Mouse (Mus musculus) midbrain, embryonic 11.5 days (tissue): ENCODE measurements around the gene Ift43. TPM values are rescaled to one million over a fixed set of nuclear protein-coding genes. Genes with fewer than 3 reads are reported as not detected.

Experiments used
- ATAC-seq: fragments of 200-750 bp; cut with Nextera tagmentation; 2 replicates; pipeline ENCODE4 v1.8.0; 2017; ENCODE audit warnings: moderate TSS enrichment, moderate library complexity; ENCODE audit not compliant: low FRiP score
- DNase-seq: peaks from one replicate; pipeline ENCODE4 v3.0.0; 2015; ENCODE audit warnings: low spot score; ENCODE audit errors: missing footprints
- H3K27ac ChIP-seq: fragments of 300-500 bp; sonication (generic); 2 replicates; pipeline ENCODE4 v1.5.1; 2014; ENCODE audit warnings: low read depth, low read length
- H3K27me3 ChIP-seq: fragments of 300-500 bp; sonication (generic); 2 replicates; pipeline ENCODE4 v1.6.1; 2014; ENCODE audit warnings: mild to moderate bottlenecking, low read length, moderate library complexity, mixed read lengths; ENCODE audit not compliant: control insufficient read depth, insufficient read depth
- H3K36me3 ChIP-seq: fragments of 300-500 bp; sonication (generic); 2 replicates; pipeline ENCODE4 v1.6.1; 2014; ENCODE audit warnings: mild to moderate bottlenecking, low read length, moderate library complexity, mixed read lengths; ENCODE audit not compliant: control insufficient read depth, insufficient read depth
- H3K4me1 ChIP-seq: fragments of 300-500 bp; sonication (generic); 2 replicates; pipeline ENCODE4 v1.6.1; 2014; ENCODE audit warnings: low read length; ENCODE audit not compliant: control insufficient read depth, insufficient read depth
- H3K4me2 ChIP-seq: fragments of 300-500 bp; sonication (generic); 2 replicates; pipeline ENCODE4 v1.6.1; 2014; ENCODE audit warnings: mild to moderate bottlenecking, moderate library complexity
- H3K4me3 ChIP-seq: fragments of 300-500 bp; sonication (generic); 2 replicates; pipeline ENCODE4 v1.5.1; 2014; ENCODE audit warnings: low read depth, low read length
- H3K9ac ChIP-seq: fragments of 300-500 bp; sonication (generic); 2 replicates; pipeline ENCODE4 v1.6.1; 2014; ENCODE audit warnings: low read length
- H3K9me3 ChIP-seq: fragments of 300-500 bp; sonication (generic); 2 replicates; pipeline ENCODE4 v1.6.1; 2016; ENCODE audit warnings: low read length; ENCODE audit not compliant: control insufficient read depth
- WGBS: fragments of 180-500 bp; shearing (Covaris S2); extraction: QIAGEN DNeasy Blood & Tissue Kit; methylation state at CpG from one replicate; pipeline ENCODE4 v1.1.7; 2014; 5-methylcytosine and 5-hydroxymethylcytosine counted together
- polyA plus RNA-seq: library from polyadenylated mRNA; unstranded; fragments of >200 nt; fragmentation: Nextera tagmentation; extraction: Ambion mirVana; gene quantifications from 2 replicates; pipeline ENCODE4 v1.2.1, GENCODE M21; 2014

Ift43 gene
- polyA plus RNA-seq, 1 experiment from 2014 or later, result 95.4 TPM

DNA sequence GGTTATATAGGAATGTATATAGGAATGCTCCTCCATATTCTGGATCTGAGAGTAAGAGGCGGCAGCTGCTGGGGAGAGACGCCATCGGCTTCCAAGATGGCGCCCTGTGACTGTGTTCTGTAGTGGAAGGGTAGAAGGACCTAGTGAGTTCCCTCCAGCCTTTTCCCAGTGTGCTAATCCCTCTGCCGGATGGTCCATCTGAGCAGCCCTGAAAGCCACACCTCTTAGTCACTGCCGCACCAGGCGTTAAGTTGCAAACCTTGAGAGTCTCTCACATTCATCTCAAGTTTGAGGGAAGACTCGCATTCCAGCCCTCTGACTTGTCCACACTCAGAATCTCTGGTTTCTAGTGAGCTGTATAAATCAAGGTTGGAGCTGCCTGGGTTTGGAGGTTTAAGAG lies 46.7 kb downstream of the Ift43 start:
- 91% methylated on average over 8 of the region's 8 CpGs for WGBS
- DNase-seq, result no peak

DNA sequence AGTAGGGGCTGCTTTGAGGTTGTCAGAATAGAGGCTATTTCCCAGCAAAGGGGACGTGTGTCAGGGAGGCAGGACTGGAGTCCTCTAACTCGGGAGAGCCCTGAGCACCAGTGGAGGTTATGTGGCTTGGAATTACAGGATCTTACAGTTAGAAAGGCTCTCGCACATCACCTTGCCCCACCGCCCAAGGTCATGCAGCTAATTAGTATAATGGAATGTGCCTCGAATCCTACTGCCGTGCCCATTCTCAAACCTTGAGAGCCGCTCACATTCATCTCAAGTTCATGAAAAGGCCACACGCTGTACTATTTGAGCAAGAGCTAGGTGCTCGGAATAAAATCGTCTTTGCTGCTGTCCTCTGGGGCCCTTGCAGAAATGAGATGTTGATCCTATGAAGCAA lies 47.4 kb downstream of the Ift43 start:
- Histone ChIP-seq H3K9me3 (no peaks in the 10 kb centered on the region), H3K27ac (no peak overlapping the region), H3K4me2 (no peak overlapping the region), H3K27me3 (no peaks in the 10 kb centered on the region), H3K4me1 (no peaks in the 10 kb centered on the region), H3K9ac (no peak overlapping the region), H3K4me3 (no peak overlapping the region), H3K36me3 (no peaks in the 10 kb centered on the region)
- DNase-seq (no peak), ATAC-seq (no peak)
- 87% methylated on average over 10 of the region's 10 CpGs for WGBS

More for the DNA sequence above, 46.7 kb downstream of the Ift43 start:
- Histone ChIP-seq H3K9ac (no peak overlapping the region), H3K4me3 (no peak overlapping the region), H3K4me1 (no peaks in the 10 kb centered on the region), H3K27me3 (no peaks in the 10 kb centered on the region), H3K9me3 (no peaks in the 10 kb centered on the region), H3K36me3 (no peaks in the 10 kb centered on the region), H3K27ac (no peak overlapping the region), H3K4me2 (no peak overlapping the region)
- ATAC-seq, result no peak

DNA sequence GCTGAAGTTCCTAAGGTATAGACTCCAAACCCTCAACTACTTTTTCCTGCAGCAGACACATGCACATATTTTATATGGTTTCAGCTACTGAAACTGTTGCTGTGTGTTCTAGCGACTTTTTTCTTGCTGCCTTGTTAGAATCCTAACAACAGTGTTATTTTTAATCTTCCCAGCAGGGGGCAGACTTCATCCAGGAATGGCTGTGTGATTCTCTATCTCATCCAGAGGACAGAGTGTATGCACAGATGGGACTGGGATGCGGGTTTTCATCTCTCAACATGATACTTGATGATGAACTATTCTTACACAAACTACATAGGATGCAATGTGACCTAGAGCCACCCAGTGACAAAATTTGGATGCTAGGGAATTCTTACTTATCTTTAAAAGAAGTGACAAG lies 50.5 kb downstream of the Ift43 start:
- peak; percentile 97 for DNase-seq
- Histone ChIP-seq H3K9ac (no peak overlapping the region), H3K4me1 (no peaks in the 10 kb centered on the region), H3K27ac (no peak overlapping the region), H3K36me3 (no peaks in the 10 kb centered on the region), H3K4me3 (no peak overlapping the region), H3K27me3 (no peaks in the 10 kb centered on the region), H3K4me2 (no peak overlapping the region), H3K9me3 (no peaks in the 10 kb centered on the region)
- no peak for ATAC-seq
- whole genome bisulfite sequencing, result 32% methylated on average over 2 of the region's 2 CpGs

DNA sequence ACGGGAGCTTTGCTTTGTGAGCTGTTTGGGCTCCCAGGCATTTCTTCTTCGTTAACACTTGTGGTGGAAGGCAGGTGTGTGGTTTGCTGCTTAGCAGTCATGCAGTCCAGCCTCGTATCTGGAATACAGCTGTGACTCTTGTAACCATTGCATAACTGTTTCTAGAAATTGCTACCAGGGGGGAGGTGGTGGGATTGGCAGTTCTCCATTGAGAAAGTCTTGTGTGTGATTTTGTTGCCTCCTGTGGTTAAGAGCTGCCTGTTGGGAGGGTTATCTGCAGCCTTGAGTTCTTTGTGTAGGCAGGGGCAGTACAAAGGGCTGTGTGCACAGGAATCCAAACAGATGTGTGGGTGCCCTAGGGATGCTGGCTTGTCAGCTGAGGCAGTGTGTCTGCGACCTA lies 53.4 kb downstream of the Ift43 start:
- H3K27me3 ChIP-seq, result no peaks in the 10 kb centered on the region
- DNase-seq (peak; percentile 6), ATAC-seq (no peak)
- no peak overlapping the region for H3K4me2 ChIP-seq
- H3K4me1 ChIP-seq, result no peaks in the 10 kb centered on the region
- no peaks in the 10 kb centered on the region for H3K36me3 ChIP-seq
- H3K4me3 ChIP-seq, result no peak overlapping the region
- WGBS, result 77% methylated on average over 4 of the region's 4 CpGs
- H3K9me3 ChIP-seq, result no peaks in the 10 kb centered on the region
- H3K27ac ChIP-seq, result no peak overlapping the region
- H3K9ac ChIP-seq, result no peak overlapping the region

DNA sequence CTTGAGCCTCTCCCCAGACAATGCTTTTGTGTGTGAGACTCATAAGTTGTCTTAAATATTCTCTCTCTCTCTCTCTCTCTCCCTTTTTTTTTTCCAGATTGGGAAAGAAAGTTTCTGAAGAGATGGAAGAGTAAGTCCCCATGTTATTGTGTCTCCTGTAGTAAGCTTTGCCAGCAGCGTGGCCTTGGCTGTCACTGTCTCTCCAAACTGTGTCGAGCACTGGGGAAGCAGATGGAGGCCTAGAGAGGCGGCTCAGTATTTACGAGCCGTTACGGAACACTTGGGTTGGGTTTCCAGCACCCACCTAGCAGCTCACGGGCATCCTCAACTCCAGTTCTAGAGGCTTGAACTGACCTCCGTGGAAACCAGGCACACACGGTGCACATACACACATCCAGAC lies 56.4 kb downstream of the Ift43 start:
- H3K9ac ChIP-seq, result no peak overlapping the region
- H3K4me3 ChIP-seq, result no peak overlapping the region
- no peaks in the 10 kb centered on the region for H3K4me1 ChIP-seq
- H3K4me2 ChIP-seq, result no peak overlapping the region
- DNase-seq (peak; percentile 17), ATAC-seq (no peak)
- H3K9me3 ChIP-seq, result no peaks in the 10 kb centered on the region
- H3K27me3 ChIP-seq, result no peaks in the 10 kb centered on the region
- H3K27ac ChIP-seq, result no peak overlapping the region
- WGBS, result 95% methylated on average over 9 of the region's 9 CpGs
- no peaks in the 10 kb centered on the region for H3K36me3 ChIP-seq

DNA sequence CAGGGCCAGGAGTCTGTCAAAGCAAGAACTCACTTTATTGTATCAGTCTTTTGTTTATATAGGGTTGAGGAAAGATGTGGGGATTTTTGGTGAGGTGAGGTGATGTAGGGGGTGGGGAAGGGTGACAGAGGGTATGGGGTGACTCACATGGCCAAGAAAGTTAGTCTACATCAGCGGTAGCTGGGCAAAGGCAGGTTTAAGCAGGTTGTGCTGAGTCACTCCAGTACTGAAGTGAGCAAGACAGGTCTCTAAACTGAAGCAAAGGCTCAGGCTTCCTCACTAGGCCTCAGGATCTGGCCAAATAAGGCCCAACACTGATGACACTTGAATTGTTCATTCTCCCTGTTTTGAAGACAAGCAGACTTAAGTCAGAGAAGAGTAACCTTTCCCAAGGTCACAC lies 60.0 kb downstream of the Ift43 start:
- Histone ChIP-seq H3K27me3 (no peaks in the 10 kb centered on the region), H3K36me3 (no peaks in the 10 kb centered on the region), H3K4me1 (no peaks in the 10 kb centered on the region), H3K9me3 (no peaks in the 10 kb centered on the region), H3K4me2 (no peak overlapping the region), H3K4me3 (no peak overlapping the region), H3K9ac (no peak overlapping the region), H3K27ac (no peak overlapping the region)
- 90% methylated on average over 1 of the region's 1 CpGs for WGBS
- DNase-seq (peak; percentile 45), ATAC-seq (no peak)

DNA sequence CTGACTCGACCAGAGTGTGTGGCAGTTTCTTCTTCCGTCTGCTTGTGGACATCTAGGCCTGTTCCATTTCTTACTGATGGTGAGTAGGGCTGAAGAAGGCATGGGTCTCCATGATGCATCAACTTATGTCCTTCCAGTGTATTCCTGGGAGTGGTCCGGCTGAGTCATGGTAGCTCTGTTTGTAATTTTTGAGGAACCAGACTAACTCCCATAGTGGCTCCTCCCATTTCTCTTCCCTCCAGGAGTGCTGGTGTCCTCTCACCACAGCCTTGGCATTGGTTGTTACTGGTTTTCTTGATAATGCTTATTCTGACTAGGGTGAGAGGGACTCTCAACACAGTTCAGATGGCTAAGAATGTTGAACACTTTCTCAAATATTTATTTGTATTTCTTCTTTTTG lies 63.9 kb downstream of the Ift43 start:
- Histone ChIP-seq H3K36me3 (no peaks in the 10 kb centered on the region; the same call in 1 of the 2 replicates), H3K4me1 (no peaks in the 10 kb centered on the region), H3K4me2 (no peak overlapping the region), H3K4me3 (no peak overlapping the region), H3K9ac (no peak overlapping the region), H3K9me3 (no peaks in the 10 kb centered on the region; the same call in 1 of the 2 replicates), H3K27ac (no peak overlapping the region), H3K27me3 (no peaks in the 10 kb centered on the region)
- ATAC-seq (no peak), DNase-seq (no peak)
- WGBS, result 92% methylated on average over 3 of the region's 3 CpGs

DNA sequence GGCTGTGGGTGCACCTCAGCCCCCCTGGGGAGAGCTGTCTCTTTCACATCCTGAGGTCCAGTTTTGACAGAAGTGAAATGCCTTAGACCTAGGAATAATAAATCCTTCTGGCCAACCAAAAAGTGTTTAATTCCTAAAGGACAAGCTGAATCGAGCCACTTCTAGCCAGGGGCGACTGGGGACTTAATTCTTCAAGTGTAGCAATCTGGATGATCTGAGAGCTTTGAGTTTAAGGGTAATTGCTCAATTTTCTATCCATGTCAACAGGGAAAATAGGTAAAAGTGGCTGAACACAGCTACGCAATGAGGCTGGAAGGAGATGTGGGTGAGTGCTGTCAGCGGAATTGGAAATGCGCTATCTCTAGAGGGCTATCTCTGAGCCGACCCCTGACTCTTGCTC lies 65.9 kb downstream of the Ift43 start:
- 85% methylated on average over 6 of the region's 6 CpGs for WGBS
- Histone ChIP-seq H3K36me3 (no peaks in the 10 kb centered on the region; the same call in 1 of the 2 replicates), H3K4me1 (peaks cover 3% of the 10 kb centered on the region), H3K27ac (no peak overlapping the region), H3K4me2 (no peak overlapping the region), H3K27me3 (no peaks in the 10 kb centered on the region), H3K9me3 (no peaks in the 10 kb centered on the region; the same call in 1 of the 2 replicates), H3K9ac (no peak overlapping the region), H3K4me3 (no peak overlapping the region)
- DNase-seq (no peak), ATAC-seq (no peak)

DNA sequence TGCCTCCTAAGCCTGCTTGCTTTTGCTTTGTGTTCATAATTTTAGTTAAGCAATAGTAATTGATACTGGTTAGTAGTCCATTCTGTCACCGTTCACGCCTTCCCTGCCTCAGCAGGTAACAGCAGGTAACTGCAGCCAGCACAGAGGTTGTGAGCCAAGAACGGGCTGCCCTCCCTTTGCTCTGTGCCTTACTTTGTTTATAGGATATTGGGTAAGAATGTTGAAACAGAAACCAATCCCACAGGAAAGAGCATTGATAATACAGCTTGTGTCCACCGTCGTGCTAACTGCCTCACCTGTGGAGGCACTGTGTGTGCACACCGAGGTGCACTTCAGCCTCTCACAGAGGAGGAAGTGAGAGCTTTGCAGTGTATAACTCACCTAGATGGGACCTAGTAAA lies 66.7 kb downstream of the Ift43 start:
- Histone ChIP-seq H3K27ac (no peak overlapping the region), H3K4me1 (peaks cover 5% of the 10 kb centered on the region), H3K36me3 (no peaks in the 10 kb centered on the region; the same call in 1 of the 2 replicates), H3K9me3 (no peaks in the 10 kb centered on the region; the same call in 1 of the 2 replicates), H3K4me3 (no peak overlapping the region), H3K4me2 (no peak overlapping the region), H3K27me3 (no peaks in the 10 kb centered on the region), H3K9ac (no peak overlapping the region)
- 94% methylated on average over 6 of the region's 6 CpGs for WGBS
- ATAC-seq (no peak), DNase-seq (no peak)

DNA sequence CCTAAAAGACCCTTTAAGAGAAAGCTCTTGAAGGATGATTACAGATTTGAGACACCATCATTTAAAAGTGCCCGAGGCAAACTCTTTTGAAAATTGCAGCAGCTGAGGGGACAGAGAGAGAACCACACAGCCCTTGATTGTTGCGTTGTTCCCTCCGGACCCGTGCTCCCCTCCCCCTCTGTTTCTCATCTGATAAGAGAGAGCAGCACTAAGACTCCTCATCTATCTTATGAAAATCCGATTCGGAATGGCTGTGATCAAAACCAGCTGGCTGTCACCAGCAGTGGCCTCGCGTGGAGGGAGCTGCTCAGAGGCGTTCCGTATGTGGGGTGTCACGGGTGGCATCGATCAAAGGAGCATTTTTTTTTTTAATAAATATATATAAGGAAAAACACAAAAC lies 69.6 kb downstream of the Ift43 start:
- 78% methylated on average over 12 of the region's 12 CpGs for WGBS
- no peak overlapping the region for H3K27ac ChIP-seq
- no peak overlapping the region for H3K4me3 ChIP-seq
- H3K27me3 ChIP-seq, result no peaks in the 10 kb centered on the region
- ATAC-seq (no peak), DNase-seq (no peak)
- no peak overlapping the region for H3K4me2 ChIP-seq
- no peak overlapping the region for H3K9ac ChIP-seq
- H3K4me1 ChIP-seq, result peaks cover 5% of the 10 kb centered on the region
- H3K36me3 ChIP-seq, result no peaks in the 10 kb centered on the region; the same call in 1 of the 2 replicates
- H3K9me3 ChIP-seq, result no peaks in the 10 kb centered on the region; the same call in 1 of the 2 replicates
